Mouse (Mus musculus) bone marrow, adult 2 months (tissue): ENCODE data around the gene Pex3.

Experiments used
- CTCF ChIP-seq: fragments of 200-500 bp; IDR thresholded peaks from 2 replicates; pipeline ENCODE4 v1.5.1; 2011; ENCODE audit warnings: low read length, control low read depth; ENCODE audit not compliant: control insufficient read depth, insufficient read depth
- POLR2A ChIP-seq: fragments of 200-500 bp; IDR thresholded peaks from 2 replicates; pipeline ENCODE4 v1.6.1; 2011; ENCODE audit warnings: low read depth, mild to moderate bottlenecking, control low read depth, low read length, borderline replicate concordance; ENCODE audit not compliant: control insufficient read depth

DNA sequence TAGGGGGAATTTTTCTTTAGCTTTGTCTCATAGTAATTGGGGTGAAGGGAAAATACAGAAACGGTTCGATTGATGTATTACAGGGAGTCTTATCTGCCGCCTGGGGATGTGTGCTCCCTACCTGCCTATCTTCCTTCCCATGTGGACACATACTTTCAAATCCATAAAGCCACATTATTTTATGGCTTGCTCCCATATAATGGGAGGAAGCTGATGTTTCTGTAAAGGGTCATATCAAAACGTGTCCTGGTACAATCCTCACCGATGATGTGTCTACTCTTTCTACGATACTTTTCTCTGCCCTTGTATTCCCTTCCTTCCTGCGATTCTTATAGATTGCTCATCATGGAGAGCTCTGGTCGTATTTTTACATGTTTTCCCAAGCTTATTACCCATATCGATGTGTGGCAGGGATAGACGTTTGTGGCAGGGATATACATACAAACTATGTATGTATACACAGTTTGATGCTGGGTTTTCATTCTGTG lies 600 bp upstream of the Pex3 start:
- TF ChIP-seq CTCF (no peak), POLR2A (no peak)
